In genomic region chr7:107665221-107665585, GRCm38 (mm10) we compare ENCODE assay signal across 9 mouse cellular contexts. TPM values are rescaled to one million over a fixed set of nuclear protein-coding genes. Genes with fewer than 3 reads are reported as not detected.
DNase-seq lines count a peak whose midpoint lies in the region; ATAC-seq and TF ChIP-seq lines count a peak whose summit lies in the region.
"Had no signal": no experiment of that assay in that cellular context is flagged by ENCODE, and none has a peak within 500 bp of the region (broad histone marks: within the 10 kb centered on the region; RNA-seq: fewer than 3 reads in every experiment).

No protein-coding gene starts in this region.

- no peaks in the 10 kb centered on the region for H3K36me3 ChIP-seq in kidney, adult 2 months (ENCODE audit: control insufficient read depth, insufficient read depth, low read length)
- H3K36me3 ChIP-seq in forebrain, embryonic 11.5 days (ENCODE audit: control insufficient read depth, insufficient read depth, low read length) = no peaks in the 10 kb centered on the region
- H3K36me3 ChIP-seq in hindbrain, embryonic 10.5 days = no peaks in the 10 kb centered on the region
- H3K36me3 ChIP-seq in liver, postnatal 0 days (replicated peaks; ENCODE audit: insufficient read depth, low read length) = no peaks in the 10 kb centered on the region
- H3K36me3 ChIP-seq in stomach, embryonic 14.5 days (ENCODE audit: control insufficient read depth, insufficient read depth, low read length) = no peaks in the 10 kb centered on the region

- H3K9ac ChIP-seq in forebrain, embryonic 11.5 days (ENCODE audit: low read length) = peak overlapping the region; percentile 41
- H3K9ac ChIP-seq in liver, postnatal 0 days (replicated peaks) = no peak overlapping the region
- peak overlapping the region; percentile 32 for H3K9ac ChIP-seq in stomach, embryonic 14.5 days (replicated peaks; ENCODE audit: low read depth, low read length)

- H3K4me1 ChIP-seq in kidney, adult 2 months (ENCODE audit: control insufficient read depth, insufficient read depth, low read length) = peaks cover 12% of the 10 kb centered on the region
- peaks cover 12% of the 10 kb centered on the region for H3K4me1 ChIP-seq in forebrain, embryonic 11.5 days (replicated peaks; ENCODE audit: control insufficient read depth, insufficient read depth, low read length)
- peaks cover 71% of the 10 kb centered on the region for H3K4me1 ChIP-seq in hindbrain, embryonic 10.5 days (replicated peaks)
- peaks cover 37% of the 10 kb centered on the region for H3K4me1 ChIP-seq in liver, postnatal 0 days (ENCODE audit: insufficient read depth)
- peaks cover 62% of the 10 kb centered on the region for H3K4me1 ChIP-seq in stomach, embryonic 14.5 days (ENCODE audit: control insufficient read depth, insufficient read depth, low read length)

- TF ChIP-seq POLR2A in kidney, adult 2 months (IDR thresholded peaks at IDR 0.05; ENCODE audit: low read depth, low read length) = no peak

- H3K4me2 ChIP-seq in forebrain, embryonic 11.5 days (ENCODE audit: low read depth, low read length, severe bottlenecking) = peak overlapping the region; percentile 36; the same call in 1 of the 2 replicates
- no peak overlapping the region for H3K4me2 ChIP-seq in liver, postnatal 0 days (ENCODE audit: low read depth, low read length)
- H3K4me2 ChIP-seq in stomach, embryonic 14.5 days (replicated peaks; ENCODE audit: low read depth, low read length) = peak overlapping the region; percentile 45

- no peaks in the 10 kb centered on the region for H3K9me3 ChIP-seq in forebrain, embryonic 11.5 days (ENCODE audit: control insufficient read depth, low read length)
- no peaks in the 10 kb centered on the region for H3K9me3 ChIP-seq in hindbrain, embryonic 10.5 days
- no peaks in the 10 kb centered on the region for H3K9me3 ChIP-seq in liver, postnatal 0 days (ENCODE audit: low read length)
- H3K9me3 ChIP-seq in stomach, embryonic 14.5 days (ENCODE audit: control insufficient read depth, low read depth, low read length) = no peaks in the 10 kb centered on the region

- no peaks in the 10 kb centered on the region for H3K27me3 ChIP-seq in kidney, adult 2 months (replicated peaks; ENCODE audit: control insufficient read depth, insufficient read depth, low read length)
- no peaks in the 10 kb centered on the region; the same call in 1 of the 2 replicates for H3K27me3 ChIP-seq in forebrain, embryonic 11.5 days (ENCODE audit: control insufficient read depth, insufficient read depth, low read length)
- peaks cover 27% of the 10 kb centered on the region for H3K27me3 ChIP-seq in hindbrain, embryonic 10.5 days (ENCODE audit: insufficient read depth, poor library complexity, severe bottlenecking)
- H3K27me3 ChIP-seq in liver, postnatal 0 days (ENCODE audit: insufficient read depth, low read length) = no peaks in the 10 kb centered on the region
- no peaks in the 10 kb centered on the region for H3K27me3 ChIP-seq in stomach, embryonic 14.5 days (ENCODE audit: control insufficient read depth, insufficient read depth, low read length)

- peak overlapping the region; percentile 71 for H3K27ac ChIP-seq in kidney, adult 2 months (ENCODE audit: insufficient read depth, low read depth, low read length)
- peak overlapping the region; percentile 66; the same call in 1 of the 2 replicates for H3K27ac ChIP-seq in forebrain, embryonic 11.5 days (ENCODE audit: low read depth, low read length)
- H3K27ac ChIP-seq in hindbrain, embryonic 10.5 days = peak overlapping the region; percentile 90
- peak overlapping the region; percentile 44; the same call in 1 of the 2 replicates for H3K27ac ChIP-seq in liver, postnatal 0 days (ENCODE audit: low read depth)
- H3K27ac ChIP-seq in stomach, embryonic 14.5 days (ENCODE audit: low read length) = peak overlapping the region; percentile 90

- no peak for DNase-seq in kidney, adult 2 months
- DNase-seq in kidney, adult 8-10 months = no peak
- DNase-seq in forebrain, embryonic 11.5 days (ENCODE audit: low spot score) = no peak
- no peak for DNase-seq in hindbrain, embryonic 10.5 days (ENCODE audit: low spot score)
- no peak for DNase-seq in liver, postnatal 0 days
- DNase-seq in B cell, adult 2 months = no peak
- DNase-seq in ovary, adult 18-20 months (ENCODE audit: low spot score) = no peak

- TF ChIP-seq CTCF in kidney, adult 2 months (conservative IDR thresholded peaks at IDR 0.05; ENCODE audit: insufficient read depth, insufficient read length, low read depth, low read length) = no peak
- no peak for TF ChIP-seq CTCF in liver, postnatal 0 days (IDR thresholded peaks at IDR 0.05; ENCODE audit: low read depth)

- TF ChIP-seq EP300 in liver, postnatal 0 days (IDR thresholded peaks at IDR 0.05; ENCODE audit: low read depth) = no peak

- 40% methylated on average over 4 of the region's 4 CpGs for WGBS in kidney, adult 2 months
- 43% methylated on average over 4 of the region's 4 CpGs for WGBS in forebrain, embryonic 11.5 days
- 46% methylated on average over 4 of the region's 4 CpGs for WGBS in hindbrain, embryonic 10.5 days
- WGBS in liver, postnatal 0 days (ENCODE audit: insufficient replicate concordance) = 19% methylated on average over 4 of the region's 4 CpGs
- 11% methylated on average over 4 of the region's 4 CpGs for WGBS in stomach, embryonic 14.5 days

- 0 out of 2 replicates have a peak, but pooled peaks have one; percentile 4 for ATAC-seq in forebrain, embryonic 11.5 days (replicated peaks; ENCODE audit: low FRiP score)
- no peak for ATAC-seq in liver, postnatal 0 days
- no peak for ATAC-seq in stomach, embryonic 14.5 days (ENCODE audit: insufficient number of reproducible peaks, insufficient read depth, low FRiP score, low read depth)

- H3K4me3 ChIP-seq in kidney, adult 2 months (ENCODE audit: insufficient read depth, low read depth, low read length) = peak overlapping the region; percentile 38; the same call in 1 of the 2 replicates
- H3K4me3 ChIP-seq in forebrain, embryonic 11.5 days (ENCODE audit: low read depth, low read length) = no peak overlapping the region
- peak overlapping the region; percentile 46 for H3K4me3 ChIP-seq in hindbrain, embryonic 10.5 days
- H3K4me3 ChIP-seq in liver, postnatal 0 days (ENCODE audit: low read depth, low read length) = no peak overlapping the region
- peak overlapping the region; percentile 26 for H3K4me3 ChIP-seq in stomach, embryonic 14.5 days (ENCODE audit: low read depth, low read length)
- H3K4me3 ChIP-seq: erythroblast, embryonic 14.5 days had no signal

RNA-seq across cellular contexts. Expression of gene 5330417H12Rik, which starts 40.2 kb away (rescaled TPM):
- not detected in 2 replicates for polyA plus RNA-seq in kidney, adult 2 months (2012; rRNA removed)
- polyA plus RNA-seq in forebrain, embryonic 11.5 days (2014; fragmentation: Nextera tagmentation; extraction: Ambion mirVana) = not detected in 2 replicates
- not detected in 2 replicates for polyA plus RNA-seq in hindbrain, embryonic 10.5 days (2016; fragmentation: Nextera tagmentation; extraction: Ambion mirVana)
- 0.08 TPM in 1 of 2 replicates, not detected in the other for polyA plus RNA-seq in liver, postnatal 0 days (2015; fragmentation: Nextera tagmentation; extraction: Ambion mirVana)
- polyA plus RNA-seq in stomach, embryonic 14.5 days (2014; fragmentation: Nextera tagmentation; extraction: Ambion mirVana) = not detected in 2 replicates
- polyA plus RNA-seq: erythroblast, embryonic 14.5 days had no signal

Comparison
In these comparisons a context has a peak if more than half of its experiments do, and no peak if none do; other contexts are left out.
1. H3K4me3 ChIP-seq: peak in kidney, adult 2 months (single experiment), hindbrain, embryonic 10.5 days (single experiment) and stomach, embryonic 14.5 days (single experiment); none in forebrain, embryonic 11.5 days (single experiment) and liver, postnatal 0 days (single experiment).
2. Peak in every context shown above with its lines, with median percentiles within 50 percentile points of each other: H3K27ac ChIP-seq.